Mouse (Mus musculus) hematopoietic stem cell, adult 5-6 weeks (primary cell): Measurements from ENCODE around the gene Tmsb10. TPM values are rescaled to one million over a fixed set of nuclear protein-coding genes. Genes with fewer than 3 reads are reported as not detected.

Experiments
- ATAC-seq, 2 experiments: fragments of 125-278 bp in 1 of 2; replicated peaks in 1 of 2; 2 replicates each; pipeline ENCODE4 v1.8.0; 2016 to 2017; ENCODE audit warnings: inconsistent platforms in 2 of 2, mild to moderate bottlenecking in 2 of 2, moderate number of reproducible peaks in 2 of 2, low read depth in 1 of 2, moderate TSS enrichment in 1 of 2; ENCODE audit not compliant: low FRiP score in 2 of 2, poor library complexity in 2 of 2, severe bottlenecking in 2 of 2, insufficient read depth in 1 of 2, low TSS enrichment in 1 of 2
- total RNA-seq: library from RNA; stranded (forward); fragments of 172-1452, 232-1000 nt; gene quantifications from 2 replicates; pipeline ENCODE4 v1.2.3, GENCODE M21; 2017

The Tmsb10 gene
- 586 and 795 TPM in 2 replicates for total RNA-seq

- ATAC-seq = no peak
Measured at GRCm38 (mm10) chr6:72958662-72959071, at the start of gene Tmsb10. TSS of gene Tmsb10 (minus strand) at chr6:72958748.

DNA sequence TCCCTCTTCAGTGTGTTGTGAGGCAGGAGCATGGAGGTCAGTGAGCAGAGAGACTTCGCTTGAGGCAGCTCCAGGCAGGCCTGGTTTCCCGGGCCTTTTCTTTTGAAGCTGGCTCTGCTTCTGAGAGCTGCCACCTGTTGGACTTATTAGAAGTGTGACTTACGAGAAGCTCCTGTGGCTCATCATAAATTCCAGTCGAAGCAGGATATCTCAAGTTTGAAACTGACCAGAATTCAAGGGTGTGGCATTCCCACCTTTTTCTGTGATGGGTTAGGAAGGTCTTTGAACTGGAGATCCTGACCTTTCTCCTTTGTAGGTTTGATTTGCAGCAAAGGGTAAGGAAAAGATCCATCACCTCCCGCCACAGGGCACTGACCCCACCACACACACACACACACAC lies 45.1 kb upstream of the Tmsb10 start:
- ATAC-seq = no peak

GRCm38 (mm10) chr6:73002391-73002790 lies 43.8 kb upstream of the Tmsb10 start:
- ATAC-seq = no peak

- no peak for ATAC-seq
Measured at GRCm38 (mm10) chr6:72998809-72999208, 40.3 kb upstream of the Tmsb10 start.

DNA sequence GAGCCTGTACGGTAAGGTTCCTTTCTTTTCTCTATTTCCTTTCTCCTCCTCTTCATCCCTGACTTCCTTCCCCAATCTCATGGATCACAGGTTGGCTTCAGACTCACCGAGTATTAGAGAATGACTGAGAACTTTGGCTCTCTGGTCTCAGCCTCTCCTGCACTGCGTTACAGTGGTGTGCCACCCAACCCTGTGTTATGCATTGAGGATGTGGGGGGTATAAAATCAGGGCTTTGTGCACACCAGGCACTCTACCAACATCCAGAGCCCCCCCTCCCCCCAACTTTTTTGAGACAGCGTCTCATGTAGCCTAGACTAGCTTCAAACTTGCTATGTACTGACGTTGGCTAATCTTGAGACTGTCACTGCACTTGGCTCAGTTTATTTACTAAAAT lies 35.1 kb upstream of the Tmsb10 start:
- ATAC-seq = no peak

GRCm38 (mm10) chr6:72993054-72993687 lies 34.6 kb upstream of the Tmsb10 start:
- peak; percentile 52 to 60 for ATAC-seq

DNA sequence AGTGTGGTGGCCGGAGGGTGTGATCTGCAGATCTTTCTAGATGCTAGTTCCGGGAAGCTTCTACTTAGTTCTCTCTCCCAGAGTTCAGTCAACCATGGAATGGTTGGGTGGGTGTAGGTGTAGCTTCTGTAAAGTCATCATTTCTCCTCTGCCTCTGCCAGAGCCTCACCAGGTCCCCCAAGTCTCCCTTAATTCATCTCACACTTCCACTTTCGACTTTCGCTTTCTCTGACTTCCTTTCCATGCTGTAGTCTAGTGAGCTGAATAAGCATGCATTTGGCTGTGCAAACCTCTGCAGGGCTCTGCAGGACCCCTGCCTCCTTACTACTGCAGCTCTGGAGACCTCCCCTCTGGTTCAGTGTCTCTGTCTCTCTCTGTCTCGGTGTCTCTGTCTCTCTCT lies 31.7 kb upstream of the Tmsb10 start:
- ATAC-seq = peak; percentile 51 to 57

GRCm38 (mm10) chr6:72989028-72989736 lies 30.6 kb upstream of the Tmsb10 start:
- ATAC-seq = 0 out of 4 replicates have a peak, but pooled peaks of 1 of the 2 experiments have one; percentile 18

- no peak for ATAC-seq
Measured at GRCm38 (mm10) chr6:72982506-72982905, 24.0 kb upstream of the Tmsb10 start.

DNA sequence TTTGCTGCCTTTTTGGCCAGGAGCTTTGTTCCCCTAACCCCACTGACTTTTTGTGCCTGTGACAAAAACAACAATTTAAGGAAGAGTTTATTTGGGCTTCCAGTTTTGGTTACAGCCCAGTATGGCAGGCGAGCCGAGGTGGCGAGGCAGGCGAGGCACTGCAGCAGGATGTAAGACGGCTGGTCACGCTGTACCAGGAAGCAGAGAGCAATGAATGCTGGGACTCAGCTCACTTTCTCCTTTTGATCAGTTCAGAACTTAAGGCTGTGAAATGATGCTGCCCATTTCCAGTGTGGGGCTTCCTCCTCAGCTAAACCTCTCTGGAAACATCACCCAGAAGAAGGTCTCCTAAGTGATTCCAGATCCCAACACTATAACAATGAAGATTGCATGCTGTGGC lies 23.3 kb upstream of the Tmsb10 start:
- no peak for ATAC-seq

DNA sequence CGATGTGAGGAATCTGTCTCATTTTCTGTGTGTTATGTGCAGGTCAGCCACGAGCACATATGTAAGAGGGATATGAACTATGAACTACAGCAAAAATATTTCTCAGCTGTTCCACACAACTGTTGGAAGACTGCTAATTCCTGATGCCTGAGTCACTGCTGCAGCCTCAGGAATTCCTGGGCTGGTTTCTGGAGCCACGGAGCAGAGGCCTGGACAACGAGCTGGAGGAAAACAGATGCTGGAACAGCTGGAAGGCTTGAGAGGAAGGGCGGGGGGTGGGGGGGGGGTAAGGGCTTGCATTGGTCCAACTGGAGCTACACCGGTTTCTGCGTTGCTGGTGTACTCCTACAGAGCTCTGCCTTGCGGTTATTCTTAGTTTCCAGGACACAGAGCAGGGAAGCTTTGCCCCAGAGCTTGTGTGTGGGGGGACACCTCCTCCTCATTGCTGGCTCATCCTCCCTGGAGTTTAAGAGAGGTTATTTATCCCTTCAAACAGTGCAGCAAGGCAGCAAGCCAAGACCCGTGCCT lies 22.6 kb upstream of the Tmsb10 start:
- ATAC-seq = no peak

DNA sequence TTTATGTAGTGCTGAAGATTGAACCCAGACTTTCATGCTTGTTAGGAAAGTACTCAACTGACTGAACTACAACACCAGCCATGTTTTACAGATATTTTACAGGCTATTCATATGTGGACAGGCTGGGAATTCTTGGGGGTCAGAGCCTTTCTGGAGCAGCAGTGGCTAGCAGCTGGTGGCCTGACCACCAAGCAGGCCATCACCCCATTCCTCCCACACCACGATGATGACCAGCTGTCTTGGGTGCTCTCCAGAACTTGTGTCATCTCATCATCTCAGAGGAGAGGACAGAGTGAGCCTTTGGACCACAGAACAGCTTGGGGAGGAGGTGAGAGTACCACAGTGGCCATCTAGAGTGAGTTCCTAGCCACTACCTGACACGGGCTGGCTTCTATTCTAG lies 18.3 kb upstream of the Tmsb10 start:
- ATAC-seq = no peak

DNA sequence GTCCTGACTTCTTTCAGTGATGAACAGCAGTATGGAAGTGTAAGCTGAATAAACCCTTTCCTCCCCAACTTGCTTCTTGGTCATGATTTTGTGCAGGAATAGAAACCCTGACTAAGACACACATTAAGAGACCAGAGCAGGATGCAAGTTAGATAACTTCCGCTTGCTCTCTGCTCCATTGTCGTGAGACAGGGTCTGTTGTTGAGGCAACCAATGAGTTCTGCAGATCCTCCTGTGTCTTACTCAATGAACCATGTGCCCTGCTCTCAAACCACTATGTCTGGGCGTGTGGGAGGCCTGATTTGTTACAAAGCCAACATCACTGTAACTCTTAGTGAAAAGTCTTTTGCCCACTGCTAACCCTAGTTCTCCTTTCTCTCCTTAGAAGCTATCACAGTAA lies 12.5 kb upstream of the Tmsb10 start:
- ATAC-seq = no peak

DNA sequence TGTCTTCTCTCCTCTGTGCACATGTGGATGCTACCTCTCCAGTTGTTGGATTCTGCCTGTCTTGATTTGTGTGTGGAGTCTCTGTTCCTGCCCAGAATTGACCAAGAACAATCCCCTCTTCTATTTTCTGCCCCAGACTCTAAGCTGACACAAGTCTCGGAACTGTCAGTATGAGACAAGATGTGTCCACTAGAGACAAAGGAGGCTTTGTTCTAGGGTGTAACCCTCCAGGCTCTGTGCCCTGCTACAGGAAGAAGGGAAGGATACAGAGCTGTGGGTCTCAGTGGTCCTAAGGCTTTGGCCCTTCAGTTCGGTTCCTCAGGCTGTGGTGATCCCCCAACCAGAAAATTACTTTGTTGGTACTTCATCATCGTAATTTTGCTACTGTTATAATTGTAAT lies 11.2 kb upstream of the Tmsb10 start:
- ATAC-seq = no peak

DNA sequence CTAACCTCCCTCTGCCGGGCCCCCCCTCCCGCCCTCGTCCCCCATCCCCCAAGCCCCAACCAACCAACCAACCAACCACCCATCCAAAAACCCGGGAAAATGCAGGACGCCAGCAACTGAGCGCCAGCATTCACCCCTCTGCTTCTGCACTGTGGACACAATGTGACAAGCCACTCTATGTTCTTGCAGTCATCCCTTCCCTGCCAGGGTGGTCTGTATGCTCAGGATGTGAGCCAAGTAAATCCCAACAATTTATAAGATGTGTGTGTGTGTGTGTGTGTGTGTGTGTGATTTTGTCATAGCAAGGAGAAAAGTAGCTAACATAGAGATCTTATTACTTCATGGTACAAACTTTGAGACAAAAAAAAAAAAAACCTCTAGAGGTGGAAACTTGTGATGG lies 6.7 kb upstream of the Tmsb10 start:
- no peak for ATAC-seq

DNA sequence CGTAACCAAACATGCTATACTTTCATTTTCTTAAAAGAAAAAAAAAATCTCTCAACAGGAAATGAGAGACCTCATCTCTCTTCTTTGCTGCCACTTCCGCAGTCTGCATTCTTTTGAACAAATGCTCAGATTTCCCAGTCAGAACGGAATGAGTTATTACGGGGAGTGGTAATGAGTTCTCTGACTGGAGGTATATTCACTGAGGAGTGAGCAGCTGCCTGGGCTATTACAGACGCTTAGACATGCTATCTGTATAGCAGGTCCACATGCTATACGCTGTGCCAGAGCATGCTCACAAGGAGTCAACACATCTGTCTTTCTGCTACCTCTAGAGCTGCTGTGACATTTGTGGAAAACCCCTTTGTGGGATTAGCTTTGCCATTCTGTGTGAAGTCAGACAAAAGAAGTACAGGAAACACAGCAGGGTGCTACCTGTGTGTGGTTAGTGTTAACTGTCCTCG lies 3.8 kb upstream of the Tmsb10 start:
- ATAC-seq = peak; percentile 17 to 18; a peak in 2 of 4 replicates

DNA sequence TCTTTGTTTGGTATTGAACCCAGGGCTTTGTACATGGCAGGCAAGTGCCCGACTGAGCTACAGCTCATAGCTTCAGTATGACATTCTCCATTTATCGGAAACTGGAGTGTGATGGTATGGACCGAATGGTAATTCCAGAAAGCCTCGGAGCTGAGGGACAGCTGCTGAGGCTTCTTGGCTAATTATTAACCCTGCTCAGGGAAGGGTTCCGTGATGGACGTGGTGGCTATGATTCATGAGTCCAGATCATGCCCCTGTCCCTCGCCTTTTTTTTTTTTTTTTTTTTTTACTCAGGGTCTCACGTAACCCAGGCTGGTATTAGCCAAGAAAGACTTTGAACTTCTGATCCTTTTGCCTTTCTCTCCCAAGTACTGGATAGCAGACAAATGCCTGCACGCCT lies 3.1 kb upstream of the Tmsb10 start:
- no peak for ATAC-seq

GRCm38 (mm10) chr6:72960675-72961074 lies 2.1 kb upstream of the Tmsb10 start:
- no peak for ATAC-seq

DNA sequence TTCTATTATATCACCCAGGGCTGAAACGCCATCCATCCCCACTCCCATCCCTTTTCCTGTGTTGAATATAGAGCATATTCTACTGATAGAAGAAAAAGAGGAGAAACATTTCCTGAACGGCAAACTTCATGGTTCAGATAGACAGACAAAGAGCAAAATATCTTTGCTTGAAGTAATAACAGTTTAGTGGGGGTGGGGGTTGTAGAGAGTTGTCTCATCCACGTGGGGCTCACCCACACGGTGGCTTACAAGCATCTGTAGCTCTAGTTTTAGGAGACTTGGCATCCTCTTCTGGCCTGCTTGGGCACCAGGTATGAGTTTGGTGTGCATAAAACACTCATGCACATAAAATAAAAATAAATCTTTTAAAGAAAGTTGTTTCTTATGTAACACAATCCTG lies 627 bp upstream of the Tmsb10 start:
- no peak for ATAC-seq
